Mouse (Mus musculus): ENCODE results near the gene Fam117b.

Gene Fam117b

GRCm38 (mm10) chr1:59913195-59913868 is 526 bp downstream of the Fam117b start:
- no peak for DNase-seq (ENCODE audit: low read depth, low spot score)

- peak; percentile 88 for DNase-seq (ENCODE audit: low read depth, low spot score)
Observed at GRCm38 (mm10) chr1:59913869-59914225, 1.0 kb downstream of the Fam117b start.

- DNase-seq (ENCODE audit: low read depth, low spot score): no peak
Observed at GRCm38 (mm10) chr1:59914799-59915198, 2.0 kb downstream of the Fam117b start.

GRCm38 (mm10) chr1:59915843-59916610 is 3.2 kb downstream of the Fam117b start:
- no peak for DNase-seq (ENCODE audit: low read depth, low spot score)

GRCm38 (mm10) chr1:59917401-59917800 is 4.6 kb downstream of the Fam117b start:
- no peak for DNase-seq (ENCODE audit: low read depth, low spot score)

GRCm38 (mm10) chr1:59918075-59918474 is 5.3 kb downstream of the Fam117b start:
- no peak for DNase-seq (ENCODE audit: low read depth, low spot score)

DNA sequence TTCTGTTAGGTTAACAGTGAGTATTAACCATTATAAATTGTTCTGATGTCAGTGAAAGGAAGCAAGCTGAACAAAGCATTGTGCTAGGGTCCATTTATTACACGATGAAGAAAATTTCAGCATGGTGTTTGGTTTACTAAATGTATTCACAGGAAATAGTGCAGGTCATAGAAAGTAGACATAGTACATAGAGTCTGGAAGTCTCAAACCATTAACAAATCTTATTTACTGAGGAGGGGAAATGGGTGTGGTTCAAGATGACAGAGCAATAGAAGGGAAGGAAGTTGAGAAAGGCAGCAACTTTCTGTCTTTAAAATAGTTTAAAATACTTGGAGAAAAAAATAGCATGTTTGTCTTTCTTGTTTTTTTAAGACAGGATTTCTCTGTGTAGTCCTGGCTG is 10.4 kb downstream of the Fam117b start:
- no peak for DNase-seq (ENCODE audit: low read depth, low spot score)

GRCm38 (mm10) chr1:59923673-59924072 is 10.9 kb downstream of the Fam117b start:
- no peak for DNase-seq (ENCODE audit: low read depth, low spot score)

- no peak for DNase-seq (ENCODE audit: low read depth, low spot score)
Observed at GRCm38 (mm10) chr1:59924411-59924810, 11.6 kb downstream of the Fam117b start.

- DNase-seq (ENCODE audit: low read depth, low spot score): no peak
Observed at GRCm38 (mm10) chr1:59926021-59926672, 13.3 kb downstream of the Fam117b start.

GRCm38 (mm10) chr1:59927131-59927680 is 14.4 kb downstream of the Fam117b start:
- no peak for DNase-seq (ENCODE audit: low read depth, low spot score)

GRCm38 (mm10) chr1:59930926-59931325 is 18.1 kb downstream of the Fam117b start:
- DNase-seq (ENCODE audit: low read depth, low spot score): no peak

- DNase-seq (ENCODE audit: low read depth, low spot score): no peak
Observed at GRCm38 (mm10) chr1:59932991-59933390, 20.2 kb downstream of the Fam117b start.

DNA sequence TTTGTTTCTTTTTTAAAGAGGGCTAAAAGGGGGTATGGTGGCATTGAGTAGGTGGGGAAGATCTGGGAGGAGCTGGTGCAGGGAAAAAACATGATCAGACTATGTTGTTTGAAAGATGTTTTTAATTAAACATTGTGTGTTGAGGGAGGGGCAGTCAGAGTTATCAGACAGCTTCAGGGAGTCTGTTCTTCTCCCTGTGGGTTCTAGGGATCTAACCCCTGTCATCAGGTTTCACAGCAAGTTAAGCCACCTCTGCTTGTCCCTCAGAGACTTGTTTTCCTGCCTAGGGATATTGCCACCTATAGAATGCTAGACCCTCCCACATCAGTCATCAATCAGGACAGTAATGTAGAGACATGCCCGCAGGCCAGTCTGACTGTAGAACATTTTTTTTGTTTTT is 28.3 kb downstream of the Fam117b start:
- no peak for DNase-seq (ENCODE audit: low read depth, low spot score)

- DNase-seq (ENCODE audit: low read depth, low spot score): no peak
Observed at GRCm38 (mm10) chr1:59942057-59942790, 29.4 kb downstream of the Fam117b start.

DNA sequence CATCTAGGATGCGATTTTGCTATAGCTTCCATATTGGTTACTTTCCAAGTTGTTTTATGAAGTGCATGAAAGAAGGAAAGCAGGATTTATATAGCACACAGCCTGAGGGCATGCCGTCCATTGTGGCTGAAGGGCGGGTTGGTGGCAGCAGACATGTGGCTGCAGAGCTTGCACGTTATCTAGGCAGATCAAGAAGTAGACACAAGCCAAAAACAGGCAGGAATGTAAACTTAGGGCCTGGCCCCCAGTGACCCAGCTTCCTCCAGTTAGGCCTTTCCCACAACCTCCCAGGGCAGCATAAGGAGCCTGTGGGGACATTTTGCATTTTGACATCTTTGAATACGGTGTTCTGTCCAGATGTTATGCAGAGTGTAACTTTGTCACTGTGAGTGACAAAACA is 31.0 kb downstream of the Fam117b start:
- peak; percentile 43 for DNase-seq (ENCODE audit: low read depth, low spot score)

DNA sequence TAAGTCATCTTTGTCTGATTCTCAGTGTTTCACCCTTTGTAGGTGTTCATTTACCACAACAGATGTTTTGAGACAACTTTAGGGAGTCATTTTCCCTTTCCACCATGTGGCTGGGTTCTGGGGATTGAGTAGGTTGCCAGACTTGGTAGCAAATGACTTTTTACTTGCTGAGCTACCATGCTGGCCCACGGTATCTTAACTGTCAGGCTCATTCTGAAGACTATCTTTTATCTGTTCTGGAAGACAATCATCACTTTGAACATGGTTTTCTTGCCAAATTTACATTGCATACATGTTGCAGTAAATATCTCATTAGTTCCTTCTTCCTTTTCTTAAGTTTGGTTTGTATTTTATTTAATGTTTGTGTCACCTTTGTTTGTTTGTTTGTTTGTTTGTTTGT is 33.2 kb downstream of the Fam117b start:
- DNase-seq (ENCODE audit: low read depth, low spot score): no peak

- DNase-seq (ENCODE audit: low read depth, low spot score): no peak
Observed at GRCm38 (mm10) chr1:59947509-59947908, 34.7 kb downstream of the Fam117b start.

DNA sequence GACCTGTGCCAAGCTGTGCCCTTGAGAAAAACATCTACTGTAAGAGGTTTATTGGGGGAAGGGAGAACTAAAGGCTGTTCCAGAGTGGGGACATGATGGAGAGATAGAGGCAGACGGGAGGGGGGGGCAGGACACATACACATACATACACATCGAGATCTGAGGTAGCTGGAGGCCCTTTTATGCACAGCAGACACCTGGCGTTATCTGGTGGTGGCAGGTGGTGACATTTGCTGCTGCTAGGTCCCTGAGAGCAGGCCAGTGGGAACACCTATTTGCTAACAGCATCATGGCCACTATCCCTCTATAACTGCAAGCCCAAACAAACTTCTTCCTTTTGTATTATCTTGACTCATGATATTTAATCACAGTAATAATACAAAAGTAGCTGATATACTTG is 44.4 kb downstream of the Fam117b start:
- no peak for DNase-seq (ENCODE audit: low read depth, low spot score)

- DNase-seq (ENCODE audit: low read depth, low spot score): no peak
Observed at GRCm38 (mm10) chr1:59959941-59960340, 47.1 kb downstream of the Fam117b start.

- DNase-seq (ENCODE audit: low read depth, low spot score): no peak
Observed at GRCm38 (mm10) chr1:59966171-59966785, 53.5 kb downstream of the Fam117b start.
